Mouse (Mus musculus) G1E (cell line): Measurements from ENCODE around the gene Scaf11.

Experiments
- CTCF ChIP-seq: IDR thresholded peaks from 2 replicates; pipeline ENCODE4 v1.5.1; 2012; ENCODE audit warnings: low read depth, low read length, inconsistent platforms, mixed read lengths
- GATA1 ChIP-seq: IDR thresholded peaks from 2 replicates; pipeline ENCODE4 v1.6.1; 2012; ENCODE audit warnings: borderline replicate concordance, low read length, inconsistent platforms, mixed read lengths
- POLR2AphosphoS5 ChIP-seq: IDR thresholded peaks from 2 replicates; pipeline ENCODE4 v1.6.1; 2012; ENCODE audit warnings: low read depth, low read length, inconsistent platforms; ENCODE audit not compliant: insufficient replicate concordance
- TAL1 ChIP-seq: conservative IDR thresholded peaks from 2 replicates; pipeline ENCODE4 v1.6.1; 2012; ENCODE audit warnings: low read depth, low read length, inconsistent platforms, mixed read lengths

GRCm38 (mm10) chr15:96366176-96366963, 94.3 kb downstream of the Scaf11 start:
- no peak for TF ChIP-seq CTCF
- no peak for TF ChIP-seq GATA1
- no peak for TF ChIP-seq POLR2AphosphoS5
- no peak for TF ChIP-seq TAL1
